Mouse (Mus musculus): ENCODE measurements around the gene Rad51b. TPM values are rescaled to one million over a fixed set of nuclear protein-coding genes. Genes with fewer than 3 reads are reported as not detected.

The Rad51b gene
- polyA plus RNA-seq, 1 experiment from 2014 or later, result 8.9 TPM

GRCm38 (mm10) chr12:79620693-79621092, 323.6 kb downstream of the Rad51b start:
- Histone ChIP-seq H3K4me2 (replicated peaks; ENCODE audit: low read depth, low read length) (no peak overlapping the region), H3K27ac (ENCODE audit: low read length) (no peak overlapping the region), H3K27me3 (ENCODE audit: insufficient read depth, low read length) (no peaks in the 10 kb centered on the region), H3K36me3 (ENCODE audit: insufficient read depth, low read length) (no peaks in the 10 kb centered on the region), H3K4me3 (ENCODE audit: low read length) (no peak overlapping the region), H3K4me1 (ENCODE audit: insufficient read depth, low read length) (peaks cover 12% of the 10 kb centered on the region), H3K9me3 (ENCODE audit: low read length) (no peaks in the 10 kb centered on the region), H3K9ac (replicated peaks; ENCODE audit: low read length) (no peak overlapping the region)
- 49% methylated on average over 5 of the region's 5 CpGs for WGBS
- no peak for ATAC-seq (ENCODE audit: low FRiP score, low TSS enrichment)

DNA sequence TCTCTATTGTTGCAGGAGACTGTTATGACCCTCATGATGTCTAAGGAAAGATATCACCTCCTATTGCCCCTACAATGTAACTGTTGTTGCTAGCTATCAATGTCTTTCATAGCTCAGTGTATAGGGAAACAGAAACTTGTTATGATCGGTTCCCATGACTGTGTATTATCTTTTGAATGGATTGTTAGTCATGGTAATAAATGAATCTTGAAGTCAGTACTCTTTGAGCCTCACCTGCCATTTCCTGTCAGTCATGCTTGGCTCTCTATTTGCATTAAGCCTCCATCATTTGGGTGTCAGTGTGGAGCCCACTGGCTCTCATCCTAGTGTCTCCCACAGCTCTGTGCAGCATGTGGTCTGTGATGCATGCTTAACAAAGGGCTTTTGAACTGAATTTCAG, 326.2 kb downstream of the Rad51b start:
- no peak overlapping the region for H3K9ac ChIP-seq (replicated peaks; ENCODE audit: low read length)
- peaks cover 25% of the 10 kb centered on the region for H3K4me1 ChIP-seq (ENCODE audit: insufficient read depth, low read length)
- no peak overlapping the region for H3K27ac ChIP-seq (ENCODE audit: low read length)
- no peak overlapping the region for H3K4me2 ChIP-seq (replicated peaks; ENCODE audit: low read depth, low read length)
- no peaks in the 10 kb centered on the region for H3K36me3 ChIP-seq (ENCODE audit: insufficient read depth, low read length)
- H3K4me3 ChIP-seq (ENCODE audit: low read length), result no peak overlapping the region
- no peak for ATAC-seq (ENCODE audit: low FRiP score, low TSS enrichment)
- no peaks in the 10 kb centered on the region for H3K27me3 ChIP-seq (ENCODE audit: insufficient read depth, low read length)
- 84% methylated on average over 1 of the region's 1 CpGs for WGBS
- no peaks in the 10 kb centered on the region for H3K9me3 ChIP-seq (ENCODE audit: low read length)

DNA sequence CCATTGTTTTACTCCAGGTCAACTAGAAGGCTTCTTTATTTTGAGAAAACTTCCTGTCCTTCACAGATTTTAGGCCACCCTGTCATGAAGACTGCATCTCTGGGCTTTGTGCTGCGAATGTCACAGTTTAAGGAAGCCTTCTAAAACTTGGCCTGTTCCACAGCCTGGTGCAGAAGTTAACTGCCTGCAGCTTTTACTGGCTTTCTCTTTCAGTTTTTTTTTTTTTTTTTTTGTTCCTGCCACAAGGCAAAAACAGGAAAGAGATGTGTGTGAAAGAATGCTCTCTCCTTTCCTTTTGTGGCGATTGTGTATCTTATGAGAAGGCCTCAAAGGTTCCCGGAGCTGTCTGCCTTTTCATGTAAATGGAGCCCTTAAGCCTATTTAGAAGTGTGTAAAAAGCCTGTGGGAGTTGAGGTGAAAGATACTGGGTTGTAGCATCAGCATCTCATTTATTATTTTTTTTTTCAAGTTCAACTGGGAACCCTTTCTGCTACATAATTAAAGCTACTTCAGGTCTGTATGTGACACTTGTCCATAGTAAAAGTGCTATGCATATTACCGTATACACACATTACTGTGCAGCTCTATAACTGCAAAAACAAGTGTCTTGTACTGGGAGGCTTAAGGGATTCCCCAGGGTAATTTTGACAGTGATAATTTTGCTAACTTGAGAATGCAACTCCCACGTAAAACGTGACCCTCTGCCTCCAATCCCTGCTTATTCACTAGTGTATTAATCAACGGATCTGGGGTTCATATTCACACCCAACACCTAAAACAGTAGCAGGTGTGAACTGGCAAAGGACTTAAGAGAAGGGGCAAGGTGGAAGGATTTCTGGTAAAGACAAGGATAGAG, 328.8 kb downstream of the Rad51b start:
- no peak overlapping the region for H3K9ac ChIP-seq (replicated peaks; ENCODE audit: low read length)
- H3K27ac ChIP-seq (ENCODE audit: low read length), result peak overlapping the region; percentile 61
- H3K27me3 ChIP-seq (ENCODE audit: insufficient read depth, low read length), result no peaks in the 10 kb centered on the region
- no peak overlapping the region for H3K4me2 ChIP-seq (replicated peaks; ENCODE audit: low read depth, low read length)
- WGBS, result 34% methylated on average over 7 of the region's 7 CpGs
- H3K4me3 ChIP-seq (ENCODE audit: low read length), result no peak overlapping the region
- peaks cover 21% of the 10 kb centered on the region for H3K4me1 ChIP-seq (ENCODE audit: insufficient read depth, low read length)
- ATAC-seq (ENCODE audit: low FRiP score, low TSS enrichment), result no peak
- no peaks in the 10 kb centered on the region for H3K36me3 ChIP-seq (ENCODE audit: insufficient read depth, low read length)
- H3K9me3 ChIP-seq (ENCODE audit: low read length), result no peaks in the 10 kb centered on the region

- H3K9ac ChIP-seq (replicated peaks; ENCODE audit: low read length), result no peak overlapping the region
- H3K27ac ChIP-seq (ENCODE audit: low read length), result peak overlapping the region; percentile 61; the same call in 1 of the 2 replicates
- H3K4me1 ChIP-seq (ENCODE audit: insufficient read depth, low read length), result peaks cover 21% of the 10 kb centered on the region
- H3K36me3 ChIP-seq (ENCODE audit: insufficient read depth, low read length), result no peaks in the 10 kb centered on the region
- H3K9me3 ChIP-seq (ENCODE audit: low read length), result no peaks in the 10 kb centered on the region
- H3K27me3 ChIP-seq (ENCODE audit: insufficient read depth, low read length), result no peaks in the 10 kb centered on the region
- WGBS, result 69% methylated on average over 4 of the region's 4 CpGs
- no peak for ATAC-seq (ENCODE audit: low FRiP score, low TSS enrichment)
- no peak overlapping the region for H3K4me3 ChIP-seq (ENCODE audit: low read length)
- H3K4me2 ChIP-seq (replicated peaks; ENCODE audit: low read depth, low read length), result no peak overlapping the region
Observed at GRCm38 (mm10) chr12:79626555-79627080, 329.5 kb downstream of the Rad51b start.

- H3K36me3 ChIP-seq (ENCODE audit: insufficient read depth, low read length), result no peaks in the 10 kb centered on the region
- H3K9me3 ChIP-seq (ENCODE audit: low read length), result no peaks in the 10 kb centered on the region
- H3K27ac ChIP-seq (ENCODE audit: low read length), result peak overlapping the region; percentile 45; the same call in 1 of the 2 replicates
- 68% methylated on average over 4 of the region's 4 CpGs for WGBS
- H3K4me2 ChIP-seq (replicated peaks; ENCODE audit: low read depth, low read length), result no peak overlapping the region
- H3K4me1 ChIP-seq (ENCODE audit: insufficient read depth, low read length), result peaks cover 21% of the 10 kb centered on the region
- H3K27me3 ChIP-seq (ENCODE audit: insufficient read depth, low read length), result no peaks in the 10 kb centered on the region
- no peak overlapping the region for H3K4me3 ChIP-seq (ENCODE audit: low read length)
- no peak for ATAC-seq (ENCODE audit: low FRiP score, low TSS enrichment)
- H3K9ac ChIP-seq (replicated peaks; ENCODE audit: low read length), result no peak overlapping the region
Observed at GRCm38 (mm10) chr12:79627351-79628120, 330.5 kb downstream of the Rad51b start.

DNA sequence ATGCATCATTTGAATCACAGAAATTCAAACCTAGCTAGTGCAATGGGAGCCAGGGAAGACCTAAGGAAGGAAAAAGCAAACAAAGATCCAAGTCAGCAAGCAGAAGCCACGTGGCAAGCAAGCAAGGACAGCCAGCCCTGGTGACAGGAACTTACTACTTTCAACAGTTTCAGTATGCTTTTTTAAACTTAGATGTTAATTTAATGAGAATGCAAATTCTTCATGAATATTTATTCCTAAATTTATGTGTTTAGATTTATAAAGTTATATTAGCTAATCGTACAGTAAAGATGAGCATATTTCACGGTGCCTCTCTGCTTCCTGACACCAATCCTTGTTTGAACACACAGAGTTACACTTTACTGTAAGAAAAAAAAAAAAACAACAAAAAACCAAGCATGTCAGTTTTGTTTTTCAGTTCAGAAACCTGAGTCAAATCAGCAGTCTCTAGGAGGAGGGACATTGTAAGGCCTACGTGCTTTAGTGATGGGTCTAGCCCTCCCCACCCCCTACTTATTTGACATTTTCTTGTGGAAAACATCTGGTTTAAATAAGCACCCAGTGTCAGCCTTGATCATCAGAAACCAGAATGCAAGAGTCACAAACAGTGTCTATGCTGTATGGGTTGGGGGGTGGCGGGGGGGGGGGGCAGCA, 331.2 kb downstream of the Rad51b start:
- ATAC-seq (ENCODE audit: low FRiP score, low TSS enrichment), result no peak

DNA sequence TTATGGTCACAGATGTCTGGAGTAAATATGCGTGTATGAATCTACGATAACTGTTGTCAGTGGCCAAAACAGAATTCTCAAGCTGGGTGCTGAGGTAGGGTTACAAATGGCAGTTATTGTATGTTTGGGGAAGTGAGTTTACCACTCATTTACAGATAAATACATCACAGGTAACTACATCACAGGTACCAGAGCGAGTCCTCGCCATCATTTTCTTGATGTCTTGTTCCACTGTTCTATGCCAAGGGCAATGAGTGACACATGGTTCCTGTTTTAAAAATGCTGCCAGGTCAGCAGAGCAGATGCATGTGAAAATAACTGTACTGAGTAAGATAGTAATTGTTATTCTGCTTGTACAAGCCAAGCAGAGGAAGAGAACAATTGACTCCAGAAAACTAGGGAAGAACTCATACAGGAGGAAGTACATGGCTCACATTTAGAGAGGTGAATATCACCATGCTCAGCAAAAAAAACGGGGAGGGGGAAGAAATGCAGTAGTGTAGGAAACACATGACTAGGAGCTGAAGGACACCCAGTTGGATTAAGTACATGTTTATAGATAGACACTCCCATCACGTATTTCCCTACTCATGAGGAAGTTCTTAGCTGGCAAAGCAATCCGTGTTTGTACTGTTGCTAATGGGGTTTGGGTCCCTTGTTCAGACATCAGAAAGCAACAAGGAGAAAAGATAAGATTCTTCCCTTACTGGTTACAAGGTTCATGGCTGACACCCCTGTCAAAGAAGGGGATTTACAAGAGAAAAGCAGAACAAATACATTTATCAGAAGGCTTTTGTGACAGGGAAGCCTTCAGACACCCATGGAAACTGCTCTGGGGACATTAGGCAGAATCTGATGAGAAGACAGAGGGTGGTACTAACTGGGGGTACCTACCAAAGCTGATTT, 333.1 kb downstream of the Rad51b start:
- Histone ChIP-seq H3K9me3 (ENCODE audit: low read length) (no peaks in the 10 kb centered on the region), H3K36me3 (ENCODE audit: insufficient read depth, low read length) (no peaks in the 10 kb centered on the region), H3K27ac (ENCODE audit: low read length) (no peak overlapping the region; the same call in 1 of the 2 replicates), H3K4me1 (ENCODE audit: insufficient read depth, low read length) (peaks cover 17% of the 10 kb centered on the region), H3K9ac (replicated peaks; ENCODE audit: low read length) (no peak overlapping the region), H3K4me2 (replicated peaks; ENCODE audit: low read depth, low read length) (no peak overlapping the region), H3K4me3 (ENCODE audit: low read length) (no peak overlapping the region), H3K27me3 (ENCODE audit: insufficient read depth, low read length) (no peaks in the 10 kb centered on the region)
- ATAC-seq (ENCODE audit: low FRiP score, low TSS enrichment), result no peak
- WGBS, result 83% methylated on average over 7 of the region's 7 CpGs

More for the DNA sequence above, 331.2 kb downstream of the Rad51b start:
- WGBS, result 60% methylated on average over 5 of the region's 5 CpGs
- peaks cover 21% of the 10 kb centered on the region for H3K4me1 ChIP-seq (ENCODE audit: insufficient read depth, low read length)
- no peak overlapping the region for H3K4me3 ChIP-seq (ENCODE audit: low read length)
- peak overlapping the region; percentile 45; the same call in 1 of the 2 replicates for H3K27ac ChIP-seq (ENCODE audit: low read length)
- no peaks in the 10 kb centered on the region for H3K36me3 ChIP-seq (ENCODE audit: insufficient read depth, low read length)
- no peak overlapping the region for H3K4me2 ChIP-seq (replicated peaks; ENCODE audit: low read depth, low read length)
- no peak overlapping the region for H3K9ac ChIP-seq (replicated peaks; ENCODE audit: low read length)
- H3K27me3 ChIP-seq (ENCODE audit: insufficient read depth, low read length), result no peaks in the 10 kb centered on the region
- no peaks in the 10 kb centered on the region for H3K9me3 ChIP-seq (ENCODE audit: low read length)

GRCm38 (mm10) chr12:79633458-79634106, 336.5 kb downstream of the Rad51b start:
- Histone ChIP-seq H3K9ac (replicated peaks; ENCODE audit: low read length) (no peak overlapping the region), H3K4me1 (ENCODE audit: insufficient read depth, low read length) (no peaks in the 10 kb centered on the region), H3K27me3 (ENCODE audit: insufficient read depth, low read length) (no peaks in the 10 kb centered on the region), H3K36me3 (ENCODE audit: insufficient read depth, low read length) (no peaks in the 10 kb centered on the region), H3K4me3 (ENCODE audit: low read length) (no peak overlapping the region), H3K9me3 (ENCODE audit: low read length) (no peaks in the 10 kb centered on the region), H3K27ac (ENCODE audit: low read length) (no peak overlapping the region), H3K4me2 (replicated peaks; ENCODE audit: low read depth, low read length) (no peak overlapping the region)
- 89% methylated on average over 9 of the region's 9 CpGs for WGBS
- no peak for ATAC-seq (ENCODE audit: low FRiP score, low TSS enrichment)
